Mouse (Mus musculus) cerebellum, adult 2 months (tissue): ENCODE measurements around the gene Rasa2. TPM values are rescaled to one million over a fixed set of nuclear protein-coding genes. Genes with fewer than 3 reads are reported as not detected.

ENCODE experiments used
- DNase-seq, 2 experiments: peaks; one replicate each; pipeline ENCODE4 v3.0.0; 2021
- H3K27ac ChIP-seq: fragments of 200-500 bp; 2 replicates; pipeline ENCODE4 v1.5.1; 2012; ENCODE audit warnings: low read length, control low read depth, inconsistent platforms; ENCODE audit not compliant: insufficient read depth
- H3K27me3 ChIP-seq: fragments of 200-500 bp; 2 replicates; pipeline ENCODE4 v1.6.1; 2012; ENCODE audit warnings: inconsistent platforms, mild to moderate bottlenecking, low read length, moderate library complexity; ENCODE audit not compliant: control insufficient read depth, insufficient read depth
- H3K4me1 ChIP-seq: fragments of 200-500 bp; 2 replicates; pipeline ENCODE4 v1.6.1; 2011; ENCODE audit warnings: low read length; ENCODE audit not compliant: control insufficient read depth, insufficient read depth
- H3K4me3 ChIP-seq: fragments of 200-500 bp; replicated peaks from 2 replicates; pipeline ENCODE3; 2011; ENCODE audit warnings: mild to moderate bottlenecking, low read depth, low read length, control low read depth; ENCODE audit not compliant: insufficient read depth
- CTCF ChIP-seq: fragments of 200-500 bp; IDR thresholded peaks from 2 replicates; pipeline ENCODE4 v1.5.1; 2011; ENCODE audit warnings: low read depth, mild to moderate bottlenecking, control low read depth, low read length, moderate library complexity, borderline replicate concordance; ENCODE audit not compliant: insufficient read depth
- POLR2A ChIP-seq: fragments of 200-500 bp; IDR thresholded peaks from 2 replicates; pipeline ENCODE4 v1.6.1; 2011; ENCODE audit warnings: low read length, control low read depth, borderline replicate concordance; ENCODE audit not compliant: insufficient read depth
- WGBS: fragments of 180-500 bp; shearing (Covaris S2); methylation state at CpG from one replicate; pipeline ENCODE4 v1.1.7; 2018; 5-methylcytosine and 5-hydroxymethylcytosine counted together
- polyA plus RNA-seq: library from polyadenylated mRNA; depleted of rRNA; stranded (reverse); fragments of >200 nt; gene quantifications from 2 replicates; pipeline ENCODE4 v1.2.3, GENCODE M21; 2012

Gene Rasa2
- polyA plus RNA-seq, 1 experiment = 8.3 TPM

DNA sequence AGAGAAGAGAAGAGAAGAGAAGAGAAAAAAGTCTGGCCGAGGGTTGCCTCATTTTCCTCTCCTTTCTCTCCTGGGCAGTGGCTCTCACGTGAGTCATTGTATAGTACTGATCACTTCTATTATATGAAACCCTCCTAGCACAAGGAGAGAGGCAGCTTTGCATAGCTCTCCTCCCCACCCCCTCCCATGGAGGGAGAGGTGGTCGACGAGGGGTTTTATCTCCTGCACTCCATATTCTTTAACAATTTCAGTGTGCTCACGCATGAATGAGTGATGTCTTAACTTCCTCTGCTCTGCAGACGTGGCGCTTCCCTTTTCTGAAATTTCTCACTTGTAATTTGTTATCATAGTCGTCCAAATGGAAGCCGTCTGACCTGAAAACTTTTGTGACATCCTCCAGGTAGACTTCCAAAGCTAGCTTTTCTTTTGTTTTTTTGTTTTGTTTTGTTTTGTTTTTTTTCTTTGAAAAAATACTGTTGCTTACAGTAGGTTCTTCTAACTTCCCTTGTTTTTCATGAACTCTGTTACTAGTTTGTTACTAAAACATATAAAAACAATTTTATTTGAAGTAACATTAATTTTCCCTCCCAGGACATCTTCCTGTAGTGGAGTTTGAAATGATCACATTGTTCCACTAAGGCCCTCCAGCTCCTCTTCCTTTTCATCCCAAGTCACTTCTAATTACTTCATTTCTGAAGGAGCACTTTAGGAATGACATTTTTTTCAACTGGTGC lies 5.2 kb upstream of the Rasa2 start:
- no peak overlapping the region for H3K27ac ChIP-seq
- H3K4me1 ChIP-seq = peaks cover 3% of the 10 kb centered on the region; the same call in 1 of the 2 replicates
- TF ChIP-seq POLR2A (no peak), CTCF (no peak)
- 59% methylated on average over 9 of the region's 9 CpGs for WGBS
- H3K4me3 ChIP-seq = no peak overlapping the region
- DNase-seq = no peak
- H3K27me3 ChIP-seq = no peaks in the 10 kb centered on the region

- TF ChIP-seq CTCF (no peak), POLR2A (no peak)
- H3K27ac ChIP-seq = no peak overlapping the region
- no peak overlapping the region for H3K4me3 ChIP-seq
- peaks cover 3% of the 10 kb centered on the region; the same call in 1 of the 2 replicates for H3K4me1 ChIP-seq
- no peaks in the 10 kb centered on the region for H3K27me3 ChIP-seq
- DNase-seq = no peak
- 90% methylated on average over 3 of the region's 3 CpGs for WGBS
These were observed 4.5 kb upstream of the Rasa2 start for GRCm38 (mm10) chr9:96635899-96636298.

GRCm38 (mm10) chr9:96635176-96635575 lies 3.8 kb upstream of the Rasa2 start:
- WGBS = 84% methylated on average over 6 of the region's 6 CpGs
- no peak for DNase-seq
- Histone ChIP-seq H3K4me1 (peaks cover 3% of the 10 kb centered on the region; the same call in 1 of the 2 replicates), H3K27ac (no peak overlapping the region), H3K4me3 (no peak overlapping the region), H3K27me3 (no peaks in the 10 kb centered on the region)
- TF ChIP-seq CTCF (no peak), POLR2A (no peak)

DNA sequence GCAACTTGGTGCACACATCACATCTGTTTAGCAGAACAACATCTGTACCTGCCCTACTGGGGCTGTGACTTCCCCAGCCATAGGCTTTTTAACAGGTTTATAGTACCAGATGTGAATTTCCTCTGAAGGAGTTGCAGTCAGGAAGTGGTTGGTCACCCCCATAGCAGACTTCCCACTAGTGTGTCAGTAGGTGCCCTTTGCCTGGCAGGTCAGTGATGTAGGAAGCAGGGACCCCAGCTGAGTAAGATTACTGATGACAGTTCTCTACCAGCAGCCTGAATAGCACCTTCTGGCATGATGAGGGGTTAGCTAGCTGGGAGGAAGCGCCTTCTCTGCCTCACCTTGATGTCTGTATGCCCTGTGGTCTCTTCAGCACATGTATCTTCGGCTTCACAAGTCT lies 2.4 kb upstream of the Rasa2 start:
- Histone ChIP-seq H3K27me3 (no peaks in the 10 kb centered on the region), H3K4me1 (peaks cover 6% of the 10 kb centered on the region; the same call in 1 of the 2 replicates), H3K27ac (no peak overlapping the region), H3K4me3 (no peak overlapping the region)
- TF ChIP-seq POLR2A = no peak
- TF ChIP-seq CTCF = no peak
- no peak for DNase-seq
- WGBS = 92% methylated on average over 2 of the region's 2 CpGs

GRCm38 (mm10) chr9:96632756-96633155 lies 1.3 kb upstream of the Rasa2 start:
- TF ChIP-seq CTCF (no peak), POLR2A (no peak)
- DNase-seq = peak in 1 of 2 experiments; percentile 32
- H3K27me3 ChIP-seq = no peaks in the 10 kb centered on the region
- peaks cover 11% of the 10 kb centered on the region; the same call in 1 of the 2 replicates for H3K4me1 ChIP-seq
- no peak overlapping the region for H3K4me3 ChIP-seq
- H3K27ac ChIP-seq = no peak overlapping the region
- 50% methylated on average over 7 of the region's 7 CpGs for WGBS

DNA sequence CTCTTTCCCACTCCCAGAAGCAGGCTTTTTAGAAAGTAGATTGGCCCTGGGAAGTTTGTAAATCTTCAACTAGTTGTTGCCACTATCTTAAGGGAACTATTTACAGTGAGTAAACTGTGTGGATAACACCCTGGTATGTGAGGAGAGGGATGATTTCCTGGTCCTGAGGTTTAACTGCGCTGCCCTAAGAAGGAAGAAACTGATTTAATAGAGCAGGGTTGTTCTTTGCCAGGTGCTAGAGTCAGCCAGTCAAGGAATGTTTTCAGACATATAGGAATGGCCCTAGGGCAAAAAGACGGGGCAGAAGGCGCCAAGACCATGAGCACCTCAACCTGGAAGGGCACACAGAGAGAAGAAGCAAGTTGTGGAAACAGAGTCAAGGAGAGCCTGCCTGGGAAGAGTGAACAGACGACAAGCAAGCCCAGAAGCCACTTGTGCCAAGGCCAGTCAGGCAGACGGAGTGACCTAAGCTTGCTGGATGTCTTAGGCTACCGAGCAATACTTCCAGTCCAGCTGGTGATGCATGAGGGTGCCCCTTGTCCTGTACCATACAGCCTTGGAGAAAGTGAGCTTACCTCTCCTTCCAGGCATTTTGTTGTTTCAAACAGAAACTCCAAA lies 765 bp upstream of the Rasa2 start:
- no peak overlapping the region for H3K4me3 ChIP-seq
- H3K4me1 ChIP-seq = peaks cover 11% of the 10 kb centered on the region; the same call in 1 of the 2 replicates
- 61% methylated on average over 6 of the region's 6 CpGs for WGBS
- no peaks in the 10 kb centered on the region for H3K27me3 ChIP-seq
- H3K27ac ChIP-seq = no peak overlapping the region
- peak in 1 of 2 experiments; percentile 44 for DNase-seq
- no peak for TF ChIP-seq CTCF
- TF ChIP-seq POLR2A = no peak

- Histone ChIP-seq H3K4me3 (peak overlapping the region; percentile 86), H3K27ac (peak overlapping the region; percentile 68; the same call in 1 of the 2 replicates), H3K4me1 (peaks cover 11% of the 10 kb centered on the region; the same call in 1 of the 2 replicates), H3K27me3 (no peaks in the 10 kb centered on the region)
- under 1% methylated on average over 94 of the region's 105 CpGs for WGBS
- no peak for TF ChIP-seq CTCF
- TF ChIP-seq POLR2A = no peak
- DNase-seq = peak; percentile 55 to 73
These were observed 637 bp downstream of the Rasa2 start for GRCm38 (mm10) chr9:96630571-96631388.

GRCm38 (mm10) chr9:96629151-96629550 lies 2.3 kb downstream of the Rasa2 start:
- Histone ChIP-seq H3K27me3 (no peaks in the 10 kb centered on the region), H3K4me3 (no peak overlapping the region), H3K27ac (no peak overlapping the region), H3K4me1 (peaks cover 11% of the 10 kb centered on the region; the same call in 1 of the 2 replicates)
- no peak for TF ChIP-seq POLR2A
- no peak for TF ChIP-seq CTCF
- WGBS = 56% methylated on average over 4 of the region's 4 CpGs
- DNase-seq = no peak
